In the genomic region with DNA sequence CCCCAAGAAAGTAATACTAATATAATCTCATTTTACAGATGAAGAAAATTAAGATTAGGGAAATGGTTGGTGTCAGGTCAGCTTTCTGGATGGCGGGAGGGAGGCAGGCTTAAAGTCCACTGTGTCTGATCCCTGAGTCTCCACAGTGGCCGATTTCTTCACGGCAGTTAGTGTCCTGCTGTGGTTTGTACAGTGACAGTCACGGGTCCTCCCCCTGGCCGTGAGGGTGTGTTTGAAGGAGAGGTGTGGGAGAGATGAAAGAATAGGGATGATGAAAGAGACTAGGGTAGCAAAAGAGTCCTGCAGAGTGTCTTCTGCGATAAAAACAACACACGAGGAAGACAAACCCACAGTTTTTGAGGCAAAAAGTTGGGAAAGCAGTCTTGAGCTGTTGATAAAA, we compare ENCODE assay signal across 23 mouse cellular contexts. TPM values are rescaled to one million over a fixed set of nuclear protein-coding genes. Genes with fewer than 3 reads are reported as not detected.
DNase-seq lines count a peak whose midpoint lies in the region; ATAC-seq lines count a peak whose summit lies in the region.
"Had no signal": no experiment of that assay in that cellular context is flagged by ENCODE, and none has a peak within 500 bp of the region (broad histone marks: within the 10 kb centered on the region; RNA-seq: fewer than 3 reads in every experiment).

No protein-coding gene starts in this region.

- no peak overlapping the region for H3K27ac ChIP-seq in forebrain, embryonic 11.5 days (ENCODE audit: low read depth, low read length)
- no peak overlapping the region for H3K27ac ChIP-seq in forebrain, embryonic 16.5 days (ENCODE audit: low read length)
- H3K27ac ChIP-seq in midbrain, embryonic 11.5 days (ENCODE audit: low read depth, low read length), result no peak overlapping the region
- H3K27ac ChIP-seq in midbrain, embryonic 10.5 days (replicated peaks), result no peak overlapping the region
- no peak overlapping the region for H3K27ac ChIP-seq in neural tube, embryonic 15.5 days (replicated peaks)
- no peak overlapping the region for H3K27ac ChIP-seq in limb, embryonic 10.5 days
- H3K27ac ChIP-seq: embryonic facial prominence, embryonic 15.5 days; forebrain, embryonic 10.5 days; forebrain, embryonic 15.5 days; heart, embryonic 10.5 days; hindbrain, embryonic 15.5 days had no signal

- no peak overlapping the region for H3K4me2 ChIP-seq in forebrain, embryonic 11.5 days (ENCODE audit: low read depth, low read length, severe bottlenecking)
- H3K4me2 ChIP-seq in forebrain, embryonic 16.5 days (ENCODE audit: low read length), result no peak overlapping the region
- no peak overlapping the region for H3K4me2 ChIP-seq in midbrain, embryonic 11.5 days
- peak overlapping the region; percentile 17; the same call in 1 of the 2 replicates for H3K4me2 ChIP-seq in neural tube, embryonic 15.5 days
- H3K4me2 ChIP-seq: embryonic facial prominence, embryonic 15.5 days; forebrain, embryonic 15.5 days; hindbrain, embryonic 15.5 days had no signal

- WGBS in forebrain, embryonic 11.5 days, result 43% methylated on average over 7 of the region's 7 CpGs
- WGBS in forebrain, embryonic 16.5 days, result 44% methylated on average over 7 of the region's 7 CpGs
- WGBS in midbrain, embryonic 11.5 days, result 33% methylated on average over 7 of the region's 7 CpGs
- WGBS in midbrain, embryonic 10.5 days, result 34% methylated on average over 7 of the region's 7 CpGs
- WGBS in neural tube, embryonic 15.5 days, result 14% methylated on average over 7 of the region's 7 CpGs
- WGBS in limb, embryonic 10.5 days, result 23% methylated on average over 7 of the region's 7 CpGs

- no peaks in the 10 kb centered on the region for H3K27me3 ChIP-seq in forebrain, embryonic 11.5 days (ENCODE audit: control insufficient read depth, insufficient read depth, low read length)
- H3K27me3 ChIP-seq in forebrain, embryonic 16.5 days (replicated peaks; ENCODE audit: control insufficient read depth, insufficient read depth, low read length), result no peaks in the 10 kb centered on the region
- no peaks in the 10 kb centered on the region for H3K27me3 ChIP-seq in midbrain, embryonic 11.5 days (ENCODE audit: control insufficient read depth, insufficient read depth, low read length)
- no peaks in the 10 kb centered on the region for H3K27me3 ChIP-seq in midbrain, embryonic 10.5 days (ENCODE audit: low read depth, poor library complexity, severe bottlenecking)
- no peaks in the 10 kb centered on the region for H3K27me3 ChIP-seq in megakaryocyte, embryonic 14.5 days (replicated peaks)
- no peaks in the 10 kb centered on the region for H3K27me3 ChIP-seq in neural tube, embryonic 15.5 days (replicated peaks)
- no peaks in the 10 kb centered on the region for H3K27me3 ChIP-seq in limb, embryonic 10.5 days (ENCODE audit: low read depth, poor library complexity, severe bottlenecking)
- H3K27me3 ChIP-seq: embryonic facial prominence, embryonic 15.5 days; forebrain, embryonic 15.5 days; hindbrain, embryonic 15.5 days; Patski had no signal

- no peak for ATAC-seq in forebrain, embryonic 11.5 days (replicated peaks; ENCODE audit: low FRiP score)
- ATAC-seq in forebrain, embryonic 16.5 days, result no peak
- ATAC-seq in midbrain, embryonic 11.5 days (ENCODE audit: low FRiP score), result no peak
- no peak for ATAC-seq in neural tube, embryonic 15.5 days (ENCODE audit: low FRiP score)
- ATAC-seq: activated CD4-positive, CD25-positive, alpha-beta regulatory T cell, adult 4 months; forebrain, embryonic 15.5 days; Patski had no signal

- no peaks in the 10 kb centered on the region for H3K9me3 ChIP-seq in forebrain, embryonic 11.5 days (ENCODE audit: control insufficient read depth, low read length)
- no peaks in the 10 kb centered on the region for H3K9me3 ChIP-seq in forebrain, embryonic 16.5 days (ENCODE audit: control insufficient read depth, low read length)
- no peaks in the 10 kb centered on the region for H3K9me3 ChIP-seq in midbrain, embryonic 11.5 days (ENCODE audit: control insufficient read depth, low read length)
- no peaks in the 10 kb centered on the region for H3K9me3 ChIP-seq in midbrain, embryonic 10.5 days (replicated peaks)
- H3K9me3 ChIP-seq in megakaryocyte, embryonic 14.5 days, result no peaks in the 10 kb centered on the region
- H3K9me3 ChIP-seq in neural tube, embryonic 15.5 days (replicated peaks), result no peaks in the 10 kb centered on the region
- H3K9me3 ChIP-seq in limb, embryonic 10.5 days (replicated peaks), result no peaks in the 10 kb centered on the region
- H3K9me3 ChIP-seq: embryonic facial prominence, embryonic 15.5 days; forebrain, embryonic 10.5 days; forebrain, embryonic 15.5 days; heart, embryonic 10.5 days; hindbrain, embryonic 15.5 days had no signal

- no peak overlapping the region for H3K4me3 ChIP-seq in forebrain, embryonic 11.5 days (ENCODE audit: low read depth, low read length)
- H3K4me3 ChIP-seq in forebrain, embryonic 16.5 days (replicated peaks; ENCODE audit: low read length), result no peak overlapping the region
- no peak overlapping the region for H3K4me3 ChIP-seq in midbrain, embryonic 11.5 days (ENCODE audit: low read depth, low read length)
- H3K4me3 ChIP-seq in midbrain, embryonic 10.5 days, result no peak overlapping the region
- peak overlapping the region; percentile 53 for H3K4me3 ChIP-seq in megakaryocyte, embryonic 14.5 days (replicated peaks)
- no peak overlapping the region for H3K4me3 ChIP-seq in neural tube, embryonic 15.5 days (replicated peaks)
- H3K4me3 ChIP-seq in limb, embryonic 10.5 days, result no peak overlapping the region
- H3K4me3 ChIP-seq: embryonic facial prominence, embryonic 15.5 days; erythroblast, embryonic 14.5 days; forebrain, embryonic 10.5 days; forebrain, embryonic 15.5 days; heart, embryonic 10.5 days; hindbrain, embryonic 15.5 days had no signal

- no peaks in the 10 kb centered on the region for H3K36me3 ChIP-seq in forebrain, embryonic 11.5 days (ENCODE audit: control insufficient read depth, insufficient read depth, low read length)
- no peaks in the 10 kb centered on the region for H3K36me3 ChIP-seq in forebrain, embryonic 16.5 days (ENCODE audit: control insufficient read depth, insufficient read depth)
- no peaks in the 10 kb centered on the region for H3K36me3 ChIP-seq in midbrain, embryonic 11.5 days (ENCODE audit: control insufficient read depth, insufficient read depth, low read length)
- H3K36me3 ChIP-seq in midbrain, embryonic 10.5 days, result no peaks in the 10 kb centered on the region
- H3K36me3 ChIP-seq in megakaryocyte, embryonic 14.5 days (replicated peaks; ENCODE audit: low read length), result no peaks in the 10 kb centered on the region
- H3K36me3 ChIP-seq in neural tube, embryonic 15.5 days, result no peaks in the 10 kb centered on the region
- no peaks in the 10 kb centered on the region for H3K36me3 ChIP-seq in limb, embryonic 10.5 days
- H3K36me3 ChIP-seq: embryonic facial prominence, embryonic 15.5 days; forebrain, embryonic 10.5 days; forebrain, embryonic 15.5 days; heart, embryonic 10.5 days; hindbrain, embryonic 15.5 days had no signal

- DNase-seq in forebrain, embryonic 11.5 days (ENCODE audit: low spot score), result peak; percentile 41
- peak; percentile 51 for DNase-seq in midbrain, embryonic 11.5 days (ENCODE audit: low spot score, missing footprints)
- no peak for DNase-seq in midbrain, embryonic 10.5 days (ENCODE audit: low spot score)
- DNase-seq in spleen, postnatal 36 days (ENCODE audit: low spot score in 2 of 2), result no peak
- no peak for DNase-seq in limb, embryonic 10.5 days (ENCODE audit: low spot score)
- DNase-seq: adrenal gland, postnatal 25 days; cerebellum, adult 18-20 months; cerebellum, adult 9-11 months; cerebellum, postnatal 36 days; gastrocnemius, postnatal 14 days; heart, adult 18-20 months; heart, postnatal 10 days had no signal

- no peaks in the 10 kb centered on the region for H3K4me1 ChIP-seq in forebrain, embryonic 11.5 days (replicated peaks; ENCODE audit: control insufficient read depth, insufficient read depth, low read length)
- peaks cover 4% of the 10 kb centered on the region; the same call in 1 of the 2 replicates for H3K4me1 ChIP-seq in forebrain, embryonic 16.5 days (replicated peaks; ENCODE audit: control insufficient read depth, insufficient read depth, low read length)
- H3K4me1 ChIP-seq in midbrain, embryonic 11.5 days (ENCODE audit: control insufficient read depth, insufficient read depth, low read length), result no peaks in the 10 kb centered on the region
- H3K4me1 ChIP-seq in midbrain, embryonic 10.5 days, result peaks cover 18% of the 10 kb centered on the region
- peaks cover 62% of the 10 kb centered on the region for H3K4me1 ChIP-seq in megakaryocyte, embryonic 14.5 days
- peaks cover 28% of the 10 kb centered on the region for H3K4me1 ChIP-seq in neural tube, embryonic 15.5 days
- peaks cover 28% of the 10 kb centered on the region for H3K4me1 ChIP-seq in limb, embryonic 10.5 days

- H3K9ac ChIP-seq in forebrain, embryonic 11.5 days (ENCODE audit: low read length), result no peak overlapping the region
- no peak overlapping the region for H3K9ac ChIP-seq in forebrain, embryonic 16.5 days (replicated peaks; ENCODE audit: low read depth, low read length)
- H3K9ac ChIP-seq in midbrain, embryonic 11.5 days (ENCODE audit: low read length), result no peak overlapping the region
- no peak overlapping the region for H3K9ac ChIP-seq in neural tube, embryonic 15.5 days (replicated peaks)
- H3K9ac ChIP-seq: embryonic facial prominence, embryonic 15.5 days; forebrain, embryonic 15.5 days; hindbrain, embryonic 15.5 days had no signal

RNA-seq across cellular contexts. Expression of gene Mdm1, which starts 30.0 kb away (rescaled TPM):
- polyA plus RNA-seq in forebrain, embryonic 11.5 days (2014; fragmentation: Nextera tagmentation; extraction: Ambion mirVana), result 61.8 and 67.1 TPM in 2 replicates
- 32.7 and 36.8 TPM in 2 replicates for polyA plus RNA-seq in forebrain, embryonic 16.5 days (2015; fragmentation: Nextera tagmentation; extraction: Ambion mirVana)
- 56.7 and 59.0 TPM in 2 replicates for polyA plus RNA-seq in midbrain, embryonic 11.5 days (2014; fragmentation: Nextera tagmentation; extraction: Ambion mirVana)
- 53.8 and 56.2 TPM in 2 replicates for polyA plus RNA-seq in midbrain, embryonic 10.5 days (2016; fragmentation: Nextera tagmentation; extraction: Ambion mirVana)
- polyA plus RNA-seq in megakaryocyte, embryonic 14.5 days (2012; ENCODE audit: insufficient read depth, low replicate concordance), result 11.5 and 54.4 TPM in 2 replicates
- polyA plus RNA-seq in neural tube, embryonic 15.5 days (2015; fragmentation: Nextera tagmentation; extraction: Ambion mirVana), result 25.1 and 25.3 TPM in 2 replicates
- polyA plus RNA-seq in limb, embryonic 10.5 days (2016; fragmentation: Nextera tagmentation; extraction: Ambion mirVana), result 44.4 and 57.3 TPM in 2 replicates

Comparison
In these comparisons a context has a peak if more than half of its experiments do, and no peak if none do; other contexts are left out.
1. DNase-seq: peak in forebrain, embryonic 11.5 days (single experiment) and midbrain, embryonic 11.5 days (single experiment); none in midbrain, embryonic 10.5 days (single experiment), spleen, postnatal 36 days (0 of 2) and limb, embryonic 10.5 days (single experiment).